Mouse (Mus musculus): ENCODE data around the gene Rnf24. TPM values are rescaled to one million over a fixed set of nuclear protein-coding genes. Genes with fewer than 3 reads are reported as not detected.

The Rnf24 gene
- polyA plus RNA-seq, 1 experiment from 2014 or later: 10.8 TPM

DNA sequence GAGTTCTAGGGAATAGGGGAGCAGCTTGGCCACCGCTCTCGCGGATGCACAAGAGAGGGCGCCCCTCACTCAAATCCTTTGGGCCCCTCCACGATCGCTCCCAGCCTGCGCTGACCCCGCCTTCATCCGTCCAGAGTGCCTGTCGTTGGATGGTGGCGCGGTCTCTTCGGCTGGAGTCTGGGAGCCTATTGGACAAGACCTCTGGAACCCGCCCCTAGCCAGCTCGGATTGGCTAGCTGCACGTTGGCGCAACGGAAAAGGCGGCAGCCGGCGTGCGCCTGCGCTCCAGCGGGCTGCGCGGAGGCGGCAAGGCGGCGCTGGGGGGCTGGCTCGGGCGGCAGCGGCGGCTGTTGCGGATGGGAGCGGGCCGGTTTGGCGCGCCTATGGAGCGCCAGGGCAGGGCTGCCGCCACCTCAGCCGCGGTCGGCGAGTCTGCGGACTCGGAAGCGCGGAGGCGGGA lies 90.4 kb downstream of the Rnf24 start, which contains the start of gene Pank2:
TSS of gene Pank2 (plus strand) at position 283 of the 460 bp plus-strand sequence.
- peak; percentile 100 for ATAC-seq (ENCODE audit: insufficient number of reproducible peaks, insufficient read depth, low FRiP score, low TSS enrichment, low read depth)
- H3K4me2 ChIP-seq: peak within 1 kb of the TSS; percentile 79
- H3K4me3 ChIP-seq: peak within 1 kb of the TSS; percentile 78
- no peaks in the 10 kb centered on the region for H3K9me3 ChIP-seq
- H3K9ac ChIP-seq: peak within 1 kb of the TSS; percentile 97
- no peaks in the 10 kb centered on the region for H3K36me3 ChIP-seq
- H3K27ac ChIP-seq: peak within 1 kb of the TSS; percentile 100
- WGBS: under 1% methylated on average over 45 of the region's 49 CpGs
- H3K4me1 ChIP-seq: peaks cover 32% of the 10 kb centered on the region
- H3K27me3 ChIP-seq: no peaks in the 10 kb centered on the region

DNA sequence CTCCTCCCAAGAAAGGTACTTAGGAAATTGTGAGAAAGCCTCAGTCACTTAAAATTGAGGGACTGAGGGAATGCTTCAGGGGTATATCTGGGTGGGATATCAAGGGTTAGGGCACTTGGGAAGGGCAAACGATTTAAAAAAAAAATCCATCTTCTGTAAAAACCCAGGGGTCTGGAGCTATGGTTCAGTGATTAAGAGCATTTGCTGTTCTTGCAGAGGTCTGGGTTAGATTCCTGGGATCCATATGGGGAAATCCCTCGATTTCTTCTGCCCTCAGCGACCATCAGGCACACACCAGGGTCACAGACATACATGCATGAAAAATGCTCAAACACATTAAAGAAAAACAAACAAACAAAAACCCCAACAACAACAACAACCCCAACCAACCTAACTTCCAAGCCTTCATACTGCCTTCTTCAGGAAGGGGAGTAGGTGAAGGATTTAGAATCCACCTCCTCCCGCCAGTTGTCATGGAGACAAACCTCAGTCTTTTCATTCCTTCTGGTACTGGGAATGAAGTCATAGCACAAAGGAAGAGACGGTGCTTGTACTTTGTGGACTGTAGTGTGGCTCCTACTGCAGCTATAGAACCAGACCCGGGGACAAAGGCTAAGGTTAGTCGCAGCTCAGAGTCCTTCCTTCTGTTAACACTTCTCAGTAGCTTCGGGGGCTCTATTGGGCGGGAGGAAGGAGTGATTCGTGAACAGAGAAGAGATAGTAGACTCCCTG lies 91.0 kb downstream of the Rnf24 start:
- no peaks in the 10 kb centered on the region for H3K9me3 ChIP-seq
- H3K27me3 ChIP-seq: no peaks in the 10 kb centered on the region
- H3K4me3 ChIP-seq: peak overlapping the region; percentile 78
- ATAC-seq (ENCODE audit: insufficient number of reproducible peaks, insufficient read depth, low FRiP score, low TSS enrichment, low read depth): peak; percentile 65
- peak overlapping the region; percentile 79 for H3K4me2 ChIP-seq
- peaks cover 32% of the 10 kb centered on the region for H3K4me1 ChIP-seq
- no peaks in the 10 kb centered on the region for H3K36me3 ChIP-seq
- whole genome bisulfite sequencing: 3% methylated on average over 10 of the region's 10 CpGs
- peak overlapping the region; percentile 97 for H3K9ac ChIP-seq
- H3K27ac ChIP-seq: peak overlapping the region; percentile 100

DNA sequence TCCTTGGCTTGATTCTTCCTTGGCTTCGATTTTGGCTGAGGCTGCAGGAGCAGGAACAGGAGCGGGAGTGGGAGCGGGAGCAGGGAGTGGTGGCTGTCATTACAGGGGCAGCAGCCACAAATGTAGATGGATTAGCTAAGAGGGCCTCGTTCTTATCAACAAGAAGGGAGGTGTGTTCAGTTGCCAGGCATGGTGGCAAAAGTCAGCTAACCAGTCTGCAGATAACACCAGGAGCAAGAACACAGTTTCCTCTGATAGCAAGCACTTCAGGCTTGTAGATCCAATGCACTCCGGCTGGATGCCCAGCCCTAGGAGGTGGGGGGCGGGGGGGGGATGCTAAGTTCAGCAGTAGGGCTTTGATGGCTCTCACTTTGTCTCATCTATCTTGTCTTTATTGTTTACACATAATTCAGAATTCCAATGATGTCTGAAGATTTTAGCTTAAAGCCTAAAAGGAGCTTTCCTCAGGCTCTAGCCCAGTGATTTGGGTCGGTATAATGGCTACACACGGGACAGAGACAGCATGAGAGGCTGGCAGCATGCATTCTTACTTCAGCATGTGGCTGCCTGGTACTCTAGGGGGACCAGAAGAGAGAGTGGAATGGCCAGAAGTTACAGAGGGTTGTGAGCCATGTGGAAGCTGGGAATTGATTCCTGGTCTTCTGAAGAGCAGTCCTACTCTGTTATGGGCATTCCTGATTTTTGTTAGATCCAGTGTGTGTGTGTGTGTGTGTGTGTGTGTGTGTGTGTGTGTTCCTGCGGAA lies 92.0 kb downstream of the Rnf24 start:
- no peaks in the 10 kb centered on the region for H3K36me3 ChIP-seq
- H3K9me3 ChIP-seq: no peaks in the 10 kb centered on the region
- no peaks in the 10 kb centered on the region for H3K27me3 ChIP-seq
- WGBS: 69% methylated on average over 9 of the region's 9 CpGs
- H3K4me2 ChIP-seq: no peak overlapping the region
- no peak overlapping the region for H3K27ac ChIP-seq
- H3K9ac ChIP-seq: no peak overlapping the region
- peaks cover 32% of the 10 kb centered on the region for H3K4me1 ChIP-seq
- no peak overlapping the region for H3K4me3 ChIP-seq
- ATAC-seq (ENCODE audit: insufficient number of reproducible peaks, insufficient read depth, low FRiP score, low TSS enrichment, low read depth): no peak

DNA sequence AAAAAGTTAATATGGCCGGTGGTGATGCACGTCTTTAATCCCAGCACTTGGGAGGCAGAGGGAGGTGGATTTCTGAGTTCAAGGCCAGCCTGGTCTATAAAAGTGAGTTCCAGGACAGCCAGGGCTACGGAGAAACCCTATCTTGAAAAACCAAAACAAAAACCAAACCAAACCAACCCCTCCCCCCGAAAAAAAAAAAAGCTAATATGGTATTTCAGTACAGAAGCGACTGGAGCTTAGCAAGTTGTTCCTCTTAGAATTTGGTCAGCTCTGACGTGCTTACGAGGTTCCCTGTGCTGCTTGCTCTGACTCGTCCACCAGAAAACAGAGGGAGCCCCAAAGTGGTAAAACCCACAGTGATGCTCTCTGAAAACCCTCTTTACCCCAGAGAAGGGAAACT lies 94.0 kb downstream of the Rnf24 start:
- Histone ChIP-seq H3K27me3 (no peaks in the 10 kb centered on the region), H3K4me1 (peaks cover 23% of the 10 kb centered on the region), H3K9me3 (no peaks in the 10 kb centered on the region), H3K27ac (no peak overlapping the region), H3K9ac (no peak overlapping the region), H3K4me3 (no peak overlapping the region), H3K4me2 (no peak overlapping the region), H3K36me3 (no peaks in the 10 kb centered on the region)
- ATAC-seq (ENCODE audit: insufficient number of reproducible peaks, insufficient read depth, low FRiP score, low TSS enrichment, low read depth): no peak
- 78% methylated on average over 8 of the region's 8 CpGs for WGBS

DNA sequence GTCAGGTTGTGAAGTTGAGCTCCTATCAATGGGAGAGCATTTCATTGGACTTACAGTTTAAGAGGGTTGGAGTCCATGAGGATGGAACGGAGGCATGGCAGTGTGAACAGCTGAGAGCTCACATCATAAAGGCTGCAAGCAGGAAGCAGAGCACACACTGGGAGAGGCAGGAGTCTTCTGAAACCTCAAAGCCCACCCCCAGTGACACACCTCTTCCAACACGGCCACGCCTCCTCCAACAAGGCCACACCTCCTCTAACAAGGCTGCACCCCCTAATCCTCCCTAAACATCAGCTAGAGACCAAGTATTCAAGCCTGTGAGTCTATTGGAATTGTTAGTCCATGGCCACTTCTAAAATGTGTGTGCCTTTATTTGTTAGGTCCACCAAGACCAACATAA lies 97.0 kb downstream of the Rnf24 start:
- Histone ChIP-seq H3K4me2 (no peak overlapping the region), H3K9me3 (no peaks in the 10 kb centered on the region), H3K4me3 (no peak overlapping the region), H3K36me3 (no peaks in the 10 kb centered on the region), H3K4me1 (peaks cover 12% of the 10 kb centered on the region), H3K27ac (no peak overlapping the region), H3K27me3 (no peaks in the 10 kb centered on the region), H3K9ac (no peak overlapping the region)
- 51% methylated on average over 3 of the region's 3 CpGs for WGBS
- ATAC-seq (ENCODE audit: insufficient number of reproducible peaks, insufficient read depth, low FRiP score, low TSS enrichment, low read depth): no peak

DNA sequence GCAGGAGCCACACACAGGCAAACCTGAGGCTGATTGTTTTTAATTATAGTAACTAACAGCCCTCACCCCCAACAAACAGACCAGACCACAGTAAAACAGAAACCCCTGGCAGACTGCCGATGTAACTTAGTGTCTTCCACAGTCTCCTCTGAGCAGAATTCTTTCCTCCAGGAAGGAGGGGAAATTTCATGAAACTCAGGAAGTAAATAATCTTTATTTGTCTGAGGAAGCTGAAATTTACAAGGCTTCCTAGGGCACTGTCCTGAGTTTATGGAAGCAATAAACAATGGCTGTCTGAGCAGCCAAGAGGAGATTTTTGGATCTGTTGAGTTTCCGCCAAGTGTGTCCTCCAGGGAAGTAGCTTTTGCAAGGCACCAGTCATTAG lies 98.4 kb downstream of the Rnf24 start:
- no peak overlapping the region; the same call in 1 of the 2 replicates for H3K9ac ChIP-seq
- no peaks in the 10 kb centered on the region for H3K9me3 ChIP-seq
- H3K27ac ChIP-seq: no peak overlapping the region; the same call in 1 of the 2 replicates
- H3K36me3 ChIP-seq: no peaks in the 10 kb centered on the region
- H3K27me3 ChIP-seq: no peaks in the 10 kb centered on the region
- H3K4me3 ChIP-seq: no peak overlapping the region
- peak overlapping the region; percentile 26 for H3K4me2 ChIP-seq
- no peak for ATAC-seq (ENCODE audit: insufficient number of reproducible peaks, insufficient read depth, low FRiP score, low TSS enrichment, low read depth)
- peaks cover 11% of the 10 kb centered on the region for H3K4me1 ChIP-seq
- 44% methylated on average over 2 of the region's 2 CpGs for WGBS

DNA sequence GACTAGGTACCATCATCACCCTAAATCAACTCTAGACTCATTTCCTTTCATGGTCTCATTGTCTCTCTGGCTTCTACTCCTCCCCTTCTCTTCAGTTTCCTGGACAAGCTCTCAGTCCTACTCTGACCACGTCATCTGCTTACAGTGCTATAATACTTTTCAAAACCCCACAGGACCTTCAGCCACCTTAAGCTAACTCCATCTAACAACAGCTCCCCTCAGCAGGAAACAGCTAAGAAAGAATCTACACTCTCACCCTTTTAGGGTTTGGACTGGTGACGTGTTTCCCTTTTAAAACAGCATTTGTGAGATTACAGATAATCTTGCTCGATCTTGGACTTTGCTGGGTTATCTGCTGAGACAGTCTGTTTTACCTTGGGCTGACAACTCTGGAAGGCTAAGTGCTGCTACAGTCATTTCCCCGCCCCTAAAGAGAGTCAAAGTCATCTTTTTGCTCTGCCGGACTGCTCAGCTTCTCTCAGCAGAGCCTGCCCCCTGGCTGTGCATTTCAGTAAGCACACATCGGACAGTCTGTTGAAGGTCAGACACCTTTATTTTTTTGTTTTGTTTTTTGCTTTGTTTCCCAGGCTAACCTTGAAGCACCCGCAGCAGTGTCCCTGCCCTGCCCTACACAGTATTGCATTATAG lies 98.9 kb downstream of the Rnf24 start:
- no peaks in the 10 kb centered on the region for H3K9me3 ChIP-seq
- peaks cover 4% of the 10 kb centered on the region; the same call in 1 of the 2 replicates for H3K36me3 ChIP-seq
- peak overlapping the region; percentile 26 for H3K4me2 ChIP-seq
- no peak overlapping the region; the same call in 1 of the 2 replicates for H3K9ac ChIP-seq
- peaks cover 11% of the 10 kb centered on the region for H3K4me1 ChIP-seq
- 28% methylated on average over 7 of the region's 7 CpGs for WGBS
- ATAC-seq (ENCODE audit: insufficient number of reproducible peaks, insufficient read depth, low FRiP score, low TSS enrichment, low read depth): no peak
- no peak overlapping the region; the same call in 1 of the 2 replicates for H3K27ac ChIP-seq
- no peaks in the 10 kb centered on the region for H3K27me3 ChIP-seq
- no peak overlapping the region for H3K4me3 ChIP-seq

Small RNA genes within 50 kb of the gene (microRNA-seq; reads per million reads assigned to microRNA genes)
- 61.2 reads per million, percentile 47 among the genes with 10 or more reads in this experiment for gene Mir103-2

Other genes with a start within 250 kb of the Rnf24 start
- gene Hspa12b, start 225.6 kb downstream of the Rnf24 start, polyA plus RNA-seq (2015; fragmentation: Nextera tagmentation; extraction: Ambion mirVana): 18.2 TPM in 2 replicates
- gene Gm11037, start 219.4 kb downstream of the Rnf24 start, polyA plus RNA-seq (2015; fragmentation: Nextera tagmentation; extraction: Ambion mirVana): not detected in 2 replicates
- 67.5 and 71.4 TPM in 2 replicates for gene 1700037H04Rik, start 192.8 kb downstream of the Rnf24 start, polyA plus RNA-seq (2015; fragmentation: Nextera tagmentation; extraction: Ambion mirVana)
- gene Cenpb, start 172.8 kb downstream of the Rnf24 start, polyA plus RNA-seq (2015; fragmentation: Nextera tagmentation; extraction: Ambion mirVana): 12.3 and 12.4 TPM in 2 replicates
- 53.8 and 57.5 TPM in 2 replicates for gene Cdc25b, start 165.9 kb downstream of the Rnf24 start, polyA plus RNA-seq (2015; fragmentation: Nextera tagmentation; extraction: Ambion mirVana)
- 4.4 and 5.1 TPM in 2 replicates for gene Spef1, start 165.6 kb downstream of the Rnf24 start, polyA plus RNA-seq (2015; fragmentation: Nextera tagmentation; extraction: Ambion mirVana)
- 26.4 and 28.5 TPM in 2 replicates for gene Ap5s1, start 145.8 kb downstream of the Rnf24 start, polyA plus RNA-seq (2015; fragmentation: Nextera tagmentation; extraction: Ambion mirVana)
- gene Mavs, start 118.8 kb downstream of the Rnf24 start, polyA plus RNA-seq (2015; fragmentation: Nextera tagmentation; extraction: Ambion mirVana): 15.9 and 16.1 TPM in 2 replicates
- gene Pank2, start 90.4 kb downstream of the Rnf24 start, polyA plus RNA-seq (2015; fragmentation: Nextera tagmentation; extraction: Ambion mirVana): 43.3 and 45.7 TPM in 2 replicates
- gene Smox, start 138.6 kb upstream of the Rnf24 start, polyA plus RNA-seq (2015; fragmentation: Nextera tagmentation; extraction: Ambion mirVana): 57.2 and 60.2 TPM in 2 replicates
- 0.51 and 0.58 TPM in 2 replicates for gene Adra1d, start 209.4 kb upstream of the Rnf24 start, polyA plus RNA-seq (2015; fragmentation: Nextera tagmentation; extraction: Ambion mirVana)

Data from embryonic facial prominence, embryonic 13.5 days (tissue).